Mouse (Mus musculus) CD4-positive naive resting alpha-beta T cell, adult 76 days (primary cell): Measurements from ENCODE around the gene Ovca2. TPM values are rescaled to one million over a fixed set of nuclear protein-coding genes. Genes with fewer than 3 reads are reported as not detected.

Source experiments
- total RNA-seq: library from RNA; stranded (reverse); gene quantifications from one replicate; pipeline ENCODE4 v1.2.4, GENCODE M21; 2023

Ovca2 gene
- 18.4 TPM for total RNA-seq

DNA sequence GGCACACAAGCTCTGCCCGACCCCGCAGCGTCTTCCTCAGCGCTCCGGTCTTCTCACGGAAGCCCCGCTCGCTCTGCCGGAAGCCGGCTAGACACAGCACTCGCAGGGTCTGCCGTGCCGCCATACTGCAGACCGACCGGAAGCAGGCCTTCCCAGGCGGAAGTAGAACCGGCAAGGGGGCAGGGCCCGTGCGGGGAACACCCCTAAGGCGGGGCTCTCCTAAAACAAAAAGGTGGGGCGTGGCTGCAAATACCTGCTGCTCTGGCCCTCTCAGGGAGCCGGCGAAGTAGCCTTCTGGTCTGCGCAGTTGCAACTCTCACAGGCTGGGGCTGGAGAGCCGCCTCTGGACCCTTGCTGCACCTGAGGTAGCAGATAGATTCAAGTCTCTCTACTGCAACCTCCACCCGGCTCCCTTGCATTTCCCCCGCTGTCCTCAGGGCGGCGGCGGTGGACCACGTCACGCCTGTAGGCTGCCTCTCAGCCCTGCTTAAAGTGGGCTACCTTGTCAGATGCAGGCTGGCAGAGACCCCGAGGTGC is at the start of gene Ovca2:
Gene Ovca2 (minus strand): TSS at position 164 of the 537 bp plus-strand sequence.

DNA sequence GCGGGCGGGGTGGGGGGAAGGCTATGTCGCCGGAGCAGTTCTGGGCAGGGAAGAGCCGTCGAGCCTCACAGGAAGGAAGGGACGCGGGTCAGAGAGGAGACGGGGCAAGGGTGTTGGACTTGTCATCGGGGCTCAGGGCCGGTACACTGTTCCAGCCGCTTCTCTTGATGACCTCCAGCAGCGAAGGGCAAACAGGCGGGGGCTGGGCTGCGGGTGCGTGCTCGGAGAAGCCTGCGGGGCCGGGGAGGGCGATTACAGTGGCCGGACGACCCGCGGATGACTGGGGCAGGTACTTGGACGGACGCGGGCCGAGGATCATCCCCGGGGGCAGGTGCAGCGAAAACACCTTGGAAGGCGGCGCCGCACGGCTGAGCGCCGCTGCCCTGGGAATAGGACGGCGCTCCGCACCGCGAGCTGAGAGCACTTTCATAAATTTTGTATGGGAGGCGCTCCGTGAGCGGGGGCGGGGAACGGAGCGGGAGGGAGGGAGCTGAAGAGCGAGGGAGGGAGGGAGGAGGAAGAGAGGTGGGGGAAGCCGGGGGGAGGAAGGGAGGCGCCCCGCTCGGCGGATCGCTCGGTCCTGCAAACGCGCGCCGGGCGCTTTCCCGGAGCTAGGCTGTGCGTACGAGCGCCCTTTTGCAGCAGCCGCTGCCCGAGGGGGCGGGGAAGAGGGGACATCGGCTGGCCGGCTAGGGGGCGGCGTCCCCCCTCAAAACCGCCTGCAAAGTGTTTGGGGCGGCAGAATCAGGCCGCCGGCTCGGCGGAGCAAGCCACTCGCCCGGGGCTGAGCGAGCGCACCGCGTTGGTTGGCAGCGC is 14.8 kb upstream of the Ovca2 start, which contains the start of gene Rtn4rl1:
Gene Rtn4rl1 (plus strand): TSS at position 528 of the 816 bp plus-strand sequence.

DNA sequence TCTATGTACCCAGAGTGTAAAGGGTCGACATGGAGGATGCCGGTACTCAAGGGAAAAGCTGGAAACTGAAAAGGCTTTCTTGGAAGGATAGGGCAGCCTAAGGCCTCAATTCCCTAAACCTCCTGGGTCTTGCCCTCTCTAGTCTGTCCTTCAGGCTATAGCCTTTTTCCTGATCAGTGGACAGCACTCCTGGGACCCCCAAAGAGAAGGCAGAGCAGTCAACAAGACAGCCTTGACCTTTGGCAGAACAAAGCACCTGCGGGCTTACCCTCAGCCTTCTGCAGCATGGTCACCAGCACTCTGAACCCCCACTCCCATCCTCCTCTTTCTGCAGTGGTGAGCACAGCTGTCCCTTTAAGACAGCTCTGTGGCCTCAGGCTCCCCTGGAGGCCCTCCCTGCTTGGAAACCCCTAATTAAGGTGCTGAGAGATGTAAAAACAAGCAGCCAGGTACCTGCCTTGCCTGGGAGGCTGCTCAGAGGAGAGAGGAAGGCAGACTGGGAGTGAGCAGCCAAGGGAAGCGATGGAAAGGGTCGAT is 12.3 kb upstream of the Ovca2 start, which contains the start of gene Dph1:
Gene Dph1 (minus strand): TSS at position 337 of the 537 bp plus-strand sequence.

GRCm38 (mm10) chr11:75169405-75170080 is 9.1 kb downstream of the Ovca2 start, which contains the start of gene Hic1:
Hic1 (minus strand) TSS chr11:75169519.

Other genes starting within 250 kb of the Ovca2 start
- 1.6 TPM for gene Hic1, start 9.3 kb downstream of the Ovca2 start, total RNA-seq
- 18.1 TPM for gene Dph1, start 12.4 kb upstream of the Ovca2 start, total RNA-seq
- 21.3 TPM for gene Rtn4rl1, start 14.9 kb upstream of the Ovca2 start, total RNA-seq
- 155 TPM for gene Rpa1, start 169.5 kb upstream of the Ovca2 start, total RNA-seq
- gene Smyd4, start 169.6 kb upstream of the Ovca2 start, total RNA-seq: 12.2 TPM
- 0.82 TPM for gene Serpinf1, start 243.9 kb upstream of the Ovca2 start, total RNA-seq